Mouse (Mus musculus): Measurements from ENCODE around the gene Olfr1282. TPM values are rescaled to one million over a fixed set of nuclear protein-coding genes. Genes with fewer than 3 reads are reported as not detected.
A peak's percentile ranks its signal among the peaks of the same experiment; 100 is the strongest.
"Not testable (repeated sequence)": the region's sequence is repeated elsewhere in the genome, so short reads cannot be mapped to it uniquely, and the experiment has no call there.

Olfr1282 gene
- total RNA-seq (2021): not detected

GRCm38 (mm10) chr2:111335976-111336375 lies at the start of gene Olfr1282:
Gene Olfr1282 (minus strand): TSS chr2:111336076.
- no peak for DNase-seq (ENCODE audit: low spot score in 2 of 2)

GRCm38 (mm10) chr2:111375222-111375621 lies 39.3 kb upstream of the Olfr1282 start, which contains the start of gene Olfr1284:
Gene Olfr1284 (plus strand): TSS chr2:111375522.
- no peak for DNase-seq (ENCODE audit: low spot score in 2 of 2)
- intact Hi-C loops (cut with DNase I): no loop called here

More at GRCm38 (mm10) chr2:111335976-111336375, at the start of gene Olfr1282:
- intact Hi-C loops (cut with DNase I): no loop called here

DNA sequence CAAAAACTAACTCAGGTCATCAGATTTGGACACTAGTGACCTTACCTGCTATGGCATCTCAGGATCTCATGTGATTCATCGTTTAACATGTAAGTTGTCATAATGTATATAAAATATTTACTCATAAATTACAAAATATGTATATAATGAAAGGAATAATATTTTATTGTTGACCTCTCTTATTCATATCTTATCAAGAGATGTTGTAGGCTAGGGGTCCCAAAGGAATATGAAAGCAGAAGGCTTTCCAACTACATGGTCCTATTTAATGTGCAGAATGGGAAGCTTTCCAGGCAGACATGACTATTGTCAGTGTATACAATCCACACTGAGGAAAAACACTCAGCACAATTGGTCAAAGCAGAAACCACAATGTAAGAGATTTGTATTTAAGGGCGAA lies 30.6 kb upstream of the Olfr1282 start, which contains the start of gene Olfr1283:
TSS of gene Olfr1283 (plus strand) at position 301 of the 400 bp plus-strand sequence.
- intact Hi-C loops (cut with DNase I): no loop called here
- DNase-seq (ENCODE audit: low spot score in 2 of 2): no peak

DNA sequence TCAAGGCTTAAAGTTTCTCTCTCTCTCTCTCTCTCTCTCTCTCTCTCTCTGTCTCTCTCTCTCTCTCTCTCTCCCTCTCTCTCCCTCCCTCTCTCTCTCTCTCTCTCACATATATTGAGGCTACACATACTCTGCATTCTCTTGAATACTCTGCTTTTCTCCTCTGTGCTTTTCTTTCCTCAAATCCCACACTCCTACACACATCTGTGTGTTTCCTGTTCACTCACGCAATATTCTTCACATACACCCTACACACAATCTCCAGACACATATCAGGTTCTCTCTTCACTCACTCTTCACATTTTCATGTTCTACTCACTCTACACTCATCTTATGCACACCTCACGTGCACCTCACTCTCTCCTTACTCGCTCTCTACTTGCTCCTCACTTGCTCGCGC lies 2.2 kb downstream of the Olfr1282 start:
- DNase-seq (ENCODE audit: low spot score in 2 of 2): peak; percentile 1 to 49
- intact Hi-C loops (cut with DNase I): not testable (repeated sequence)

DNA sequence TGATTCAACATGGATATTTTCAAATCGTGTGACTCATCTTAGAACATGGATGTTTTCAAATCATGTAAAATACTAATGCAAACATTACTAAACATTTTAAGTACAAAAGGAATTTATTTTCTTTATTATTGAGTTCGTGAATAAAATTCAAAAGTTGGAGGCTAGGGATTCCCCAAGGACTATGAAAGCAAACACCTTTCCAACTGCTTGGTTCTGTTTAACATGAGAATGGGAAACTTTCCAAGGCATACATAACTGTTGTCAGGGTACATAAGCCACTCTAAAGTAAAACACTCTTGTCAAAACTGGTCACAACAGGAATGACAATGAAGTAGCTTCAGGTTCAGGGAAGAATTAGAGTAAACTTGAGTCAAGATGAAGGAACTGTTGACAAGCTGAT lies 9.7 kb downstream of the Olfr1282 start, which contains the start of gene Olfr1281:
TSS of gene Olfr1281 (plus strand) at position 301 of the 400 bp plus-strand sequence.
- no peak for DNase-seq (ENCODE audit: low spot score in 2 of 2)
- intact Hi-C loops (cut with DNase I): no loop called here

GRCm38 (mm10) chr2:111313717-111314116 lies 22.2 kb downstream of the Olfr1282 start, which contains the start of gene Olfr1280:
Gene Olfr1280 (plus strand): TSS chr2:111314017.
- intact Hi-C loops (cut with DNase I): no loop called here
- no peak for DNase-seq (ENCODE audit: low spot score in 2 of 2)

DNA sequence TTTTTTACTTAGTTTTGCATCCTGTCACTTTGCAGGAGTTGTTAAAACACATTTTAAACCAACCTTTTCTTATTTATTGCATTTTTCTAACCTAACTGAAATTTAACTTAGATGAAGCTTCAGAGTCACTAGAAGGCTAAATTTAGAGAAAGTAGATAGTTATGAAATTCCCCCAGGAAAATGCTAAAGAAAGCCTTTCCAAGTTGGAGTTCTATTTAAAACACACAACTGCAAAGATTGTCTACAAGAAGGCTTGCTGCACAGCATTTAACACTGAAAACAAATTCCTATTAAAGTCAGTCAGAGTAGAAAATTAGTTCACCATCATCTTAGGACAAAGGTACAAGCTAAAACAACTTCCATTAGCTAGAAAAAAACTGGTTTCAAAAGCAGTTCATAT lies 35.5 kb downstream of the Olfr1282 start, which contains the start of gene Olfr1279:
TSS of gene Olfr1279 (plus strand) at position 262 of the 400 bp plus-strand sequence.
- intact Hi-C loops (cut with DNase I): no loop called here

GRCm38 (mm10) chr2:111298541-111298940 lies 37.3 kb downstream of the Olfr1282 start:
- intact Hi-C loops (cut with DNase I): no loop called here
- DNase-seq (ENCODE audit: low spot score in 2 of 2): no peak

More for the DNA sequence above, 35.5 kb downstream of the Olfr1282 start, which contains the start of gene Olfr1279:
- DNase-seq (ENCODE audit: low spot score in 2 of 2): peak in 1 of 2 experiments; percentile 22

GRCm38 (mm10) chr2:111289836-111290235 lies 46.0 kb downstream of the Olfr1282 start, which contains the start of gene Olfr1278:
Gene Olfr1278 (plus strand): TSS chr2:111290136.
- DNase-seq (ENCODE audit: low spot score in 2 of 2): no peak
- intact Hi-C loops (cut with DNase I): no loop called here

Other genes starting within 250 kb of the Olfr1282 start
- gene Gm13941, start 230.1 kb downstream of the Olfr1282 start, total RNA-seq (2021): not detected
- gene Gm15130, start 183.1 kb downstream of the Olfr1282 start, total RNA-seq (2021): not detected
- gene 4930430A15Rik, start 106.5 kb downstream of the Olfr1282 start, total RNA-seq (2021): not detected
- not detected for gene Olfr1275, start 100.8 kb downstream of the Olfr1282 start, total RNA-seq (2021)
- gene Olfr1276, start 81.6 kb downstream of the Olfr1282 start, total RNA-seq (2021): not detected
- gene Olfr1277, start 62.0 kb downstream of the Olfr1282 start, total RNA-seq (2021): not detected
- gene Olfr1278, start 45.9 kb downstream of the Olfr1282 start, total RNA-seq (2021): not detected
- gene Olfr1279, start 35.4 kb downstream of the Olfr1282 start, total RNA-seq (2021): not detected
- not detected for gene Olfr1280, start 22.1 kb downstream of the Olfr1282 start, total RNA-seq (2021)
- gene Olfr1281, start 9.6 kb downstream of the Olfr1282 start, total RNA-seq (2021): not detected
- not detected for gene Olfr1283, start 30.7 kb upstream of the Olfr1282 start, total RNA-seq (2021)
- not detected for gene Olfr1284, start 39.4 kb upstream of the Olfr1282 start, total RNA-seq (2021)
- gene Olfr1286, start 87.0 kb upstream of the Olfr1282 start, total RNA-seq (2021): not detected
- not detected for gene Olfr1287, start 113.1 kb upstream of the Olfr1282 start, total RNA-seq (2021)
- not detected for gene Olfr1288, start 138.0 kb upstream of the Olfr1282 start, total RNA-seq (2021)
- gene Olfr1289, start 144.7 kb upstream of the Olfr1282 start, total RNA-seq (2021): not detected
- not detected for gene Olfr1290, start 157.8 kb upstream of the Olfr1282 start, total RNA-seq (2021)
- not detected for gene Olfr1291-ps1, start 161.1 kb upstream of the Olfr1282 start, total RNA-seq (2021)
- not detected for gene Olfr1293-ps, start 189.1 kb upstream of the Olfr1282 start, total RNA-seq (2021)
- not detected for gene Olfr1294, start 204.2 kb upstream of the Olfr1282 start, total RNA-seq (2021)
- gene Olfr1295, start 233.6 kb upstream of the Olfr1282 start, total RNA-seq (2021): not detected

Measured in left cerebral cortex, postnatal 25 days (tissue).